Mouse (Mus musculus) hindbrain, embryonic 13.5 days (tissue): Measurements from ENCODE around the gene Klhl3. TPM values are rescaled to one million over a fixed set of nuclear protein-coding genes. Genes with fewer than 3 reads are reported as not detected.

Experiments used
- ATAC-seq: fragments of 200-750 bp; cut with Nextera tagmentation; 2 replicates; pipeline ENCODE4 v1.8.0; 2017; ENCODE audit warnings: moderate TSS enrichment; ENCODE audit not compliant: low FRiP score
- H3K27ac ChIP-seq: fragments of 300-500 bp; sonication (generic); 2 replicates; pipeline ENCODE4 v1.5.1; 2015; ENCODE audit warnings: inconsistent platforms, mild to moderate bottlenecking, moderate library complexity
- H3K27me3 ChIP-seq: fragments of 300-500 bp; sonication (generic); 2 replicates; pipeline ENCODE4 v1.6.1; 2015; ENCODE audit warnings: mild to moderate bottlenecking, inconsistent platforms
- H3K36me3 ChIP-seq: fragments of 300-500 bp; sonication (generic); 2 replicates; pipeline ENCODE4 v1.6.1; 2015; ENCODE audit warnings: mild to moderate bottlenecking, inconsistent platforms
- H3K4me1 ChIP-seq: fragments of 300-500 bp; sonication (generic); replicated peaks from 2 replicates; pipeline ENCODE4 v1.6.1; 2015; ENCODE audit warnings: inconsistent platforms
- H3K4me2 ChIP-seq: fragments of 300-500 bp; sonication (generic); 2 replicates; pipeline ENCODE4 v1.6.1; 2015; ENCODE audit warnings: inconsistent platforms, mild to moderate bottlenecking, moderate library complexity
- H3K4me3 ChIP-seq: fragments of 300-500 bp; sonication (generic); 2 replicates; pipeline ENCODE4 v1.5.1; 2015; ENCODE audit warnings: mild to moderate bottlenecking, inconsistent platforms
- H3K9ac ChIP-seq: fragments of 300-500 bp; sonication (generic); 2 replicates; pipeline ENCODE4 v1.6.1; 2015; ENCODE audit warnings: mild to moderate bottlenecking, inconsistent platforms
- H3K9me3 ChIP-seq: fragments of 300-500 bp; sonication (generic); 2 replicates; pipeline ENCODE4 v1.6.1; 2016; ENCODE audit warnings: inconsistent platforms
- WGBS: fragments of 180-500 bp; shearing (Covaris S2); methylation state at CpG from one replicate; pipeline ENCODE4 v1.1.7; 2015; 5-methylcytosine and 5-hydroxymethylcytosine counted together
- polyA plus RNA-seq: library from polyadenylated mRNA; unstranded; fragments of >200 nt; fragmentation: Nextera tagmentation; extraction: Ambion mirVana; gene quantifications from 2 replicates; pipeline ENCODE4 v1.2.1, GENCODE M21; 2015

Klhl3 gene
- polyA plus RNA-seq, 1 experiment from 2014 or later: 11.5 TPM

- H3K27ac ChIP-seq: 0 out of 2 replicates have a peak overlapping the region, but pooled peaks have one; percentile 18
- peaks cover 41% of the 10 kb centered on the region for H3K4me1 ChIP-seq
- WGBS: 33% methylated on average over 10 of the region's 10 CpGs
- peaks cover 7% of the 10 kb centered on the region; the same call in 1 of the 2 replicates for H3K36me3 ChIP-seq
- H3K9me3 ChIP-seq: no peaks in the 10 kb centered on the region
- H3K4me3 ChIP-seq: no peak overlapping the region
- no peaks in the 10 kb centered on the region for H3K27me3 ChIP-seq
- no peak for ATAC-seq
- no peak overlapping the region for H3K9ac ChIP-seq
- no peak overlapping the region for H3K4me2 ChIP-seq
These were observed 9.4 kb upstream of the Klhl3 start for GRCm38 (mm10) chr13:58122786-58123297.

DNA sequence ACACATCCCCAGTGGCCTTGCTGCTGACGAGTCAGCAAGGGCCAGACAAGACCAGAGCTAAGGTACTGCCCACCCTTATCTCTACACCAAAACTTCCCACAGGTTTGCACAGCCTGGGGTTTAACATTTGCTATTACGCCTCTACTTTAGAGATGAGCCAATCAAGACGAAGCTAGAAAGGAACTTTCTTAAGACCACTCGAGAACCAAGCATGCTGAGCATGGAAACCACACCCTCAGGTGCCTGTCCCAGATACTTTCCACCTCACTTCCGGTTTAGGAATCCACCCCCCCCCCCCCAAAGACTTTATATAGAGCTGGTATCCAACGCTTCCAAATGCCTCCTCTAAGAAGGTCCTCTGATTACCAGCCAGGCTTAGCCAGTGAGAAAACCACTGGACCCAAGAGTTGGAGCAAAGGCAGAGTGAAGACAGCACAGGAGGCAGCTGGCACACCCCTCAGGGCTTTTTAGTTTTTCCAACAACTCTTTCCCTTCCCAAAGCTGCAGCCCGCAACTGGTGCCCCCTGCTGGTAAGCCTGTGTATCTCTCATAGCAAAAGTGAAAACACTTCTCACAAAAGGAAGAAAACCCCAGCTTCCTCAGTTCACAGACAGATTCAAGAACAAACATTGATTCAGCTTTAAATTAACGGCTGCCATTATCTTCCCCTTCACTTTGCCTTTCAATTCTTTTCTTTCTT, 4.1 kb upstream of the Klhl3 start:
- H3K9ac ChIP-seq: no peak overlapping the region
- no peak overlapping the region for H3K27ac ChIP-seq
- no peak for ATAC-seq
- no peaks in the 10 kb centered on the region for H3K27me3 ChIP-seq
- WGBS: 75% methylated on average over 8 of the region's 8 CpGs
- no peaks in the 10 kb centered on the region for H3K9me3 ChIP-seq
- peaks cover 14% of the 10 kb centered on the region for H3K4me1 ChIP-seq
- H3K4me3 ChIP-seq: no peak overlapping the region
- H3K4me2 ChIP-seq: no peak overlapping the region
- no peaks in the 10 kb centered on the region for H3K36me3 ChIP-seq

GRCm38 (mm10) chr13:58116801-58117200, 3.4 kb upstream of the Klhl3 start:
- Histone ChIP-seq H3K27me3 (no peaks in the 10 kb centered on the region), H3K36me3 (no peaks in the 10 kb centered on the region), H3K4me1 (peaks cover 19% of the 10 kb centered on the region), H3K9me3 (no peaks in the 10 kb centered on the region), H3K4me3 (no peak overlapping the region), H3K4me2 (no peak overlapping the region), H3K27ac (no peak overlapping the region), H3K9ac (no peak overlapping the region)
- WGBS: 94% methylated on average over 2 of the region's 2 CpGs
- ATAC-seq: no peak

- WGBS: 72% methylated on average over 13 of the region's 13 CpGs
- ATAC-seq: no peak
- Histone ChIP-seq H3K36me3 (no peaks in the 10 kb centered on the region), H3K27ac (no peak overlapping the region), H3K27me3 (no peaks in the 10 kb centered on the region), H3K4me2 (no peak overlapping the region), H3K4me1 (peaks cover 28% of the 10 kb centered on the region), H3K9ac (no peak overlapping the region), H3K4me3 (no peak overlapping the region), H3K9me3 (no peaks in the 10 kb centered on the region)
These were observed 1.8 kb upstream of the Klhl3 start for GRCm38 (mm10) chr13:58115227-58115626.

DNA sequence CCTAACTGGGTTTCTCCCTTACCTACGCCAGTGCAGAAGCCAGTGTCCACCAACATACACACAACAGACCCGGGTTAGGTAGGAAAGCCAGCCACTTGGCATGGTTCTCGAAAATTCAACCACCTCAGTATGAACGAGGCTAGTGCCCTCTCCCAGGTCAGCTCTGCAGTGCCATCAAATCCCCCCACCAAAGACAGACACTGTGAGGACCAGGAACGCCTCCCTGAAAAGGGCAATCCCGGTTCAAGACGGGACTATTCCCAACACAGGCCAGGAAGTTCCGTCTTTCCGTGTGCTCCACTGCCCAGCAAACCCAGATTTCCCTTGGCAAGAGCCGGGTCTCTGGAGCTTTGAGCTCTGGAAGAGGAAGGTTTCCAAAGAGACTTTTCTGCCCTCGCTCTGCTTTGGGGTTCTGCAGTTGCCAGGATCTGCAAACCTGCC, 771 bp downstream of the Klhl3 start:
- WGBS: 13% methylated on average over 11 of the region's 11 CpGs
- no peak for ATAC-seq
- no peaks in the 10 kb centered on the region for H3K36me3 ChIP-seq
- H3K4me3 ChIP-seq: peak overlapping the region; percentile 58
- H3K27ac ChIP-seq: peak overlapping the region; percentile 94
- H3K4me2 ChIP-seq: peak overlapping the region; percentile 76
- peak overlapping the region; percentile 74 for H3K9ac ChIP-seq
- no peaks in the 10 kb centered on the region for H3K27me3 ChIP-seq
- peaks cover 29% of the 10 kb centered on the region for H3K4me1 ChIP-seq
- no peaks in the 10 kb centered on the region for H3K9me3 ChIP-seq

DNA sequence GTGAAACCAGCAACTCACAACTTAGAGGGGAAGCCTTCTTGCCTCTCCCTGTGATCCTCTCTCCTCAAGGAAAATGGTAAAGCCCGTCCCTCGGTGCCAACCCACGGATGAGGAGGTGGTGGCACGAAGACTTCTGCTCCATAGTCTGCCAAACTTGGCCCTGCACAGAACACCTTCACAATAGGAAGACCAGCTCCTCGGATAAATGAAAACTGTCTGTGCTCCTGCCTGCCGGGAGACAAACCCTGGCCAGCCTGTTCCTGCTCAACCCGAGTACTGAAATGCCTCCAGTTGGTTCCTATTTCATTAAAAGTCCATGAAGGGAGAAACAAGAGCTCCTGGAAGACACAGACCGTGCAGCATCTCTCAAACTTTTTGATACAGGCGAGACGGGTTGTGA, 1.2 kb downstream of the Klhl3 start:
- H3K9ac ChIP-seq: peak overlapping the region; percentile 74
- WGBS: 74% methylated on average over 10 of the region's 10 CpGs

DNA sequence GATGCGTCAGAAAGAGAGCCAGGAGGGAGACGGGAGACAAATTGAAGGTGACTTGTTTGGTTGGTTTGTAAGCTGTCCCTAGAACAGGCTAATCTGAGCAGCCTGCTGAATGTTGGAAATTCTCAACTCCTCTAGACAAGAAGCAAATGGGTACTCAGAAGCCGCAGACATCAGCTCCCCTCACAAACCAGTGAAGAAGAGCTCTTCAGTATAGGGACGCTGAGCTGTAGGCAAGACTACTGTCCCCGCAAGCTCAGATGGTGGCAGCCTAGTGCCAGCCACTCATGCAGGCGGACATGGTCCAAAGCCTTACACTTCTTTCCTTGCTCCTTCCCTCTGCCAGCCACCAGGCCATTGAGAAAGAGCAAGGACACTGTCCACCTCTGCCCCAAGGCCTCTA, 2.1 kb downstream of the Klhl3 start:
- Histone ChIP-seq H3K4me3 (no peak overlapping the region), H3K27me3 (no peaks in the 10 kb centered on the region), H3K27ac (no peak overlapping the region), H3K36me3 (no peaks in the 10 kb centered on the region), H3K4me2 (peak overlapping the region; percentile 76), H3K9ac (no peak overlapping the region), H3K4me1 (peaks cover 29% of the 10 kb centered on the region), H3K9me3 (no peaks in the 10 kb centered on the region)
- 93% methylated on average over 6 of the region's 6 CpGs for WGBS
- ATAC-seq: no peak

More for the DNA sequence above, 1.2 kb downstream of the Klhl3 start:
- H3K4me1 ChIP-seq: peaks cover 29% of the 10 kb centered on the region
- H3K4me3 ChIP-seq: peak overlapping the region; percentile 58
- ATAC-seq: no peak
- no peaks in the 10 kb centered on the region for H3K9me3 ChIP-seq
- no peaks in the 10 kb centered on the region for H3K27me3 ChIP-seq
- H3K27ac ChIP-seq: peak overlapping the region; percentile 94
- no peaks in the 10 kb centered on the region for H3K36me3 ChIP-seq
- H3K4me2 ChIP-seq: peak overlapping the region; percentile 76

- Histone ChIP-seq H3K4me1 (peaks cover 17% of the 10 kb centered on the region), H3K4me3 (no peak overlapping the region), H3K36me3 (peaks cover 12% of the 10 kb centered on the region; the same call in 1 of the 2 replicates), H3K27ac (peak overlapping the region; percentile 55), H3K4me2 (peak overlapping the region; percentile 33), H3K9ac (no peak overlapping the region), H3K9me3 (no peaks in the 10 kb centered on the region), H3K27me3 (no peaks in the 10 kb centered on the region)
- ATAC-seq: peak; percentile 87
- WGBS: 24% methylated on average over 8 of the region's 8 CpGs
These were observed 22.7 kb downstream of the Klhl3 start for GRCm38 (mm10) chr13:58090643-58091042.

GRCm38 (mm10) chr13:58084396-58084795, 29.0 kb downstream of the Klhl3 start:
- no peaks in the 10 kb centered on the region for H3K27me3 ChIP-seq
- no peaks in the 10 kb centered on the region for H3K9me3 ChIP-seq
- no peak overlapping the region for H3K9ac ChIP-seq
- H3K4me3 ChIP-seq: no peak overlapping the region
- peaks cover 20% of the 10 kb centered on the region for H3K36me3 ChIP-seq
- H3K4me1 ChIP-seq: no peaks in the 10 kb centered on the region
- ATAC-seq: no peak
- 91% methylated on average over 5 of the region's 5 CpGs for WGBS
- H3K27ac ChIP-seq: no peak overlapping the region
- no peak overlapping the region for H3K4me2 ChIP-seq

GRCm38 (mm10) chr13:58083521-58083920, 29.9 kb downstream of the Klhl3 start:
- Histone ChIP-seq H3K4me3 (no peak overlapping the region), H3K27ac (no peak overlapping the region), H3K36me3 (peaks cover 20% of the 10 kb centered on the region), H3K4me1 (no peaks in the 10 kb centered on the region), H3K9me3 (no peaks in the 10 kb centered on the region), H3K27me3 (no peaks in the 10 kb centered on the region), H3K9ac (no peak overlapping the region), H3K4me2 (no peak overlapping the region)
- 83% methylated on average over 11 of the region's 11 CpGs for WGBS
- no peak for ATAC-seq

GRCm38 (mm10) chr13:58083048-58083447, 30.3 kb downstream of the Klhl3 start:
- 81% methylated on average over 5 of the region's 5 CpGs for WGBS
- Histone ChIP-seq H3K9ac (no peak overlapping the region), H3K4me3 (no peak overlapping the region), H3K27me3 (no peaks in the 10 kb centered on the region), H3K4me1 (no peaks in the 10 kb centered on the region), H3K27ac (no peak overlapping the region), H3K36me3 (peaks cover 20% of the 10 kb centered on the region), H3K4me2 (no peak overlapping the region), H3K9me3 (no peaks in the 10 kb centered on the region)
- ATAC-seq: no peak

GRCm38 (mm10) chr13:58078361-58078760, 35.0 kb downstream of the Klhl3 start:
- Histone ChIP-seq H3K36me3 (peaks cover 7% of the 10 kb centered on the region), H3K9ac (no peak overlapping the region), H3K4me1 (no peaks in the 10 kb centered on the region), H3K9me3 (no peaks in the 10 kb centered on the region), H3K27me3 (no peaks in the 10 kb centered on the region), H3K4me2 (no peak overlapping the region), H3K27ac (no peak overlapping the region), H3K4me3 (no peak overlapping the region)
- no peak for ATAC-seq
- 81% methylated on average over 5 of the region's 5 CpGs for WGBS

DNA sequence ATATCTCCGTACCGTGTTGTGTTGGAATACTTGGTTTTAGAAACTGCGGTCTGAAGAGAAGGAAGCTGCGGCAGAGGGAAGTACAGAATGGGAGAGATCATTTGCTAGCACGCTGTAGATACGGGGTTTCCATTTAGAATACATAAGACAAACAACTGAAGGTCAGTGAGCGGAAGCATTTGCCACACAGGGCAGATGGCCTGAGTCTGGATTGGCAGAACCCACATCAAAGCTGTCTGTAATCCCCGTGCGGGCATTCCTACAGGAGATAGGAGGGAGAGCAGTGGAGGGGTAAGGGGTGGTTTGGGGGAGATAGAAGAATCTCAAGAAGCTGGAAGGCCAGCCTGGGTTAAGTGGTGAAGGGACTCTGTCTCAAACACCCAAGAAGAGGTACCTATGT, 38.5 kb downstream of the Klhl3 start:
- no peak for ATAC-seq

More for the DNA sequence above, 38.5 kb downstream of the Klhl3 start:
- H3K27ac ChIP-seq: no peak overlapping the region
- H3K4me2 ChIP-seq: no peak overlapping the region
- no peak overlapping the region for H3K9ac ChIP-seq
- WGBS: 91% methylated on average over 9 of the region's 9 CpGs
- H3K4me1 ChIP-seq: no peaks in the 10 kb centered on the region
- H3K27me3 ChIP-seq: no peaks in the 10 kb centered on the region
- H3K9me3 ChIP-seq: no peaks in the 10 kb centered on the region
- H3K36me3 ChIP-seq: peaks cover 13% of the 10 kb centered on the region
- H3K4me3 ChIP-seq: no peak overlapping the region
